Mouse (Mus musculus): Measurements from ENCODE around the gene Trim66.

DNA sequence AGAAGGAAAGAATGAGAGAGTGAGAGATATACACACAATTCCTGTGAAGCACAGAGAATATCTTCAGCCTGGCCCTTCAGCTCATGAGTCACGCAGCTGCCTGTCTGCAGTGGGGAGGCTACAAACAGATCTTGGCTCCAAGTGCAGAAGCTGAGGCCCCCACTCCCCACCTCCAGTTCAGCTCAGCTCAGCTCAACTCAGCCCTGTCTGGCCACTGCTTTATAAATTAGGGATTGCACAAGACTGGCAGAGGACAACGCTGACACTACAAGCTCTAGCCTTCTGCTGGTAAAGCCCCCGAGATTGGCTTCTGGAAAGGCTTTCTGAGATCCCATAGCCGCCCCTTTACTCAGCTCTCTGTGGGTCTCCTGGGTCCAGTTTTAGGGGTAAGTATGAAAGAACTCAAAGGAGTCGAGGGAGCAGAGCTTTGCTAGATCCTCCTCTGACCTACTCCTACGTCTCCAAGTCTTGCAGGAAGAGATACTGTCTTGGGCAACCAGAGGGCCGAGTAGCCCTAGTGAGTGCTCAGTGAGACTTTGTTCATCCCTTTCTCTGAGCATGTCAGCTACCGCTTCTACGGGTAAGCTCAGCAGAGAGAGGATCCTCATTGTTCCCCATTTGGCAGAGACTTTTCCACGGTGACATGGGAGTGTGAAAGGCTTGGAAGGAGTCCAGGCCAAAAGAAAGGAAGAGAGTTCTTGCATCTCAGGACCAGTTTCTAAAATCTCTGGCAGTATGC, 37.5 kb upstream of the Trim66 start:
- no peak for TF ChIP-seq POLR2A (IDR thresholded peaks at IDR 0.05; ENCODE audit: insufficient read length, low read depth)
- no peak for TF ChIP-seq E2F4 (IDR thresholded peaks at IDR 0.05; ENCODE audit: insufficient read depth)
- no peak for TF ChIP-seq TCF12 (IDR thresholded peaks at IDR 0.05; ENCODE audit: insufficient read depth, poor library complexity, severe bottlenecking)
- TF ChIP-seq MAX (IDR thresholded peaks at IDR 0.05; ENCODE audit: low read depth): no peak
- TF ChIP-seq MYOG (IDR thresholded peaks at IDR 0.05; ENCODE audit: control insufficient read depth in 1 of 3, insufficient read depth in 1 of 3, insufficient read length in 2 of 3, low read depth in 2 of 3): no peak
- TF ChIP-seq USF1 (IDR thresholded peaks at IDR 0.05; ENCODE audit: low read depth): no peak
- TF ChIP-seq POLR2AphosphoS2 (IDR thresholded peaks at IDR 0.05; ENCODE audit: insufficient read length, low read depth): no peak
- no peak for TF ChIP-seq MYOD1 (IDR thresholded peaks at IDR 0.05; ENCODE audit: control insufficient read depth in 1 of 3, insufficient read length in 2 of 3, low read depth in 2 of 3)

Data from myocyte (in vitro differentiated cells).